Mouse (Mus musculus) lung, adult 2 months (tissue): ENCODE results near the gene Cyyr1.

Source experiments
- CTCF ChIP-seq: fragments of 200-500 bp; IDR thresholded peaks from 2 replicates; pipeline ENCODE4 v1.5.1; 2011; ENCODE audit warnings: mild to moderate bottlenecking, low read length, control low read depth; ENCODE audit not compliant: insufficient read depth
- POLR2A ChIP-seq: fragments of 200-500 bp; IDR thresholded peaks from 2 replicates; pipeline ENCODE4 v1.6.1; 2011; ENCODE audit warnings: low read depth, mild to moderate bottlenecking, control low read depth, low read length, borderline replicate concordance; ENCODE audit errors: extremely low read depth

GRCm38 (mm10) chr16:85488105-85488607 lies 65.0 kb downstream of the Cyyr1 start:
- TF ChIP-seq CTCF (no peak), POLR2A (no peak)
